Mouse (Mus musculus) neural tube, embryonic 11.5 days (tissue): ENCODE data around the gene Nlgn1. TPM values are rescaled to one million over a fixed set of nuclear protein-coding genes. Genes with fewer than 3 reads are reported as not detected.

Experiments used
- ATAC-seq: fragments of 200-750 bp; cut with Nextera tagmentation; 2 replicates; pipeline ENCODE4 v1.8.0; 2017; ENCODE audit warnings: moderate number of reproducible peaks, mild to moderate bottlenecking, moderate TSS enrichment, moderate library complexity; ENCODE audit not compliant: insufficient read depth, low FRiP score, low TSS enrichment
- DNase-seq: peaks from one replicate; pipeline ENCODE4 v3.0.0-alpha.2; 2015; ENCODE audit warnings: low spot score
- H3K27ac ChIP-seq: fragments of 300-500 bp; sonication (generic); 2 replicates; pipeline ENCODE4 v1.5.1; 2014; ENCODE audit warnings: low read depth, mild to moderate bottlenecking, low read length
- H3K27me3 ChIP-seq: fragments of 300-500 bp; sonication (generic); 2 replicates; pipeline ENCODE4 v1.6.1; 2014; ENCODE audit warnings: mild to moderate bottlenecking, low read length, mixed read lengths; ENCODE audit not compliant: control insufficient read depth, insufficient read depth
- H3K36me3 ChIP-seq: fragments of 300-500 bp; sonication (generic); 2 replicates; pipeline ENCODE4 v1.6.1; 2014; ENCODE audit warnings: mild to moderate bottlenecking, low read length, moderate library complexity, mixed read lengths; ENCODE audit not compliant: control insufficient read depth, insufficient read depth
- H3K4me1 ChIP-seq: fragments of 300-500 bp; sonication (generic); 2 replicates; pipeline ENCODE4 v1.6.1; 2014; ENCODE audit warnings: low read length, mixed read lengths; ENCODE audit not compliant: control insufficient read depth, insufficient read depth
- H3K4me2 ChIP-seq: fragments of 300-500 bp; sonication (generic); 2 replicates; pipeline ENCODE4 v1.6.1; 2014; ENCODE audit warnings: low read depth, mild to moderate bottlenecking, moderate library complexity
- H3K4me3 ChIP-seq: fragments of 300-500 bp; sonication (generic); 2 replicates; pipeline ENCODE4 v1.5.1; 2014; ENCODE audit warnings: low read depth, low read length
- H3K9ac ChIP-seq: fragments of 300-500 bp; sonication (generic); 2 replicates; pipeline ENCODE4 v1.6.1; 2014; ENCODE audit warnings: mild to moderate bottlenecking, low read length
- H3K9me3 ChIP-seq: fragments of 300-500 bp; sonication (generic); 2 replicates; pipeline ENCODE4 v1.6.1; 2016; ENCODE audit warnings: low read length; ENCODE audit not compliant: control insufficient read depth
- WGBS: fragments of 180-500 bp; shearing (Covaris S2); extraction: QIAGEN DNeasy Blood & Tissue Kit; methylation state at CpG from one replicate; pipeline ENCODE4 v1.1.7; 2014; 5-methylcytosine and 5-hydroxymethylcytosine counted together
- polyA plus RNA-seq: library from polyadenylated mRNA; unstranded; fragments of >200 nt; fragmentation: Nextera tagmentation; extraction: Ambion mirVana; gene quantifications from 2 replicates; pipeline ENCODE4 v1.2.1, GENCODE M21; 2014

Nlgn1 gene
- polyA plus RNA-seq, 1 experiment from 2014 or later: 5.1 TPM

- Histone ChIP-seq H3K9ac (no peak overlapping the region), H3K4me3 (no peak overlapping the region), H3K4me2 (no peak overlapping the region), H3K4me1 (no peaks in the 10 kb centered on the region), H3K27me3 (no peaks in the 10 kb centered on the region), H3K27ac (no peak overlapping the region), H3K36me3 (no peaks in the 10 kb centered on the region), H3K9me3 (no peaks in the 10 kb centered on the region)
- DNase-seq (no peak), ATAC-seq (no peak)
Measured at GRCm38 (mm10) chr3:25869161-25869560, 463.1 kb downstream of the Nlgn1 start.

GRCm38 (mm10) chr3:25858384-25858783 lies 473.9 kb downstream of the Nlgn1 start:
- Histone ChIP-seq H3K36me3 (no peaks in the 10 kb centered on the region), H3K27ac (no peak overlapping the region), H3K27me3 (no peaks in the 10 kb centered on the region), H3K4me1 (no peaks in the 10 kb centered on the region), H3K9ac (no peak overlapping the region), H3K9me3 (no peaks in the 10 kb centered on the region), H3K4me2 (no peak overlapping the region), H3K4me3 (no peak overlapping the region)
- DNase-seq (no peak), ATAC-seq (no peak)

DNA sequence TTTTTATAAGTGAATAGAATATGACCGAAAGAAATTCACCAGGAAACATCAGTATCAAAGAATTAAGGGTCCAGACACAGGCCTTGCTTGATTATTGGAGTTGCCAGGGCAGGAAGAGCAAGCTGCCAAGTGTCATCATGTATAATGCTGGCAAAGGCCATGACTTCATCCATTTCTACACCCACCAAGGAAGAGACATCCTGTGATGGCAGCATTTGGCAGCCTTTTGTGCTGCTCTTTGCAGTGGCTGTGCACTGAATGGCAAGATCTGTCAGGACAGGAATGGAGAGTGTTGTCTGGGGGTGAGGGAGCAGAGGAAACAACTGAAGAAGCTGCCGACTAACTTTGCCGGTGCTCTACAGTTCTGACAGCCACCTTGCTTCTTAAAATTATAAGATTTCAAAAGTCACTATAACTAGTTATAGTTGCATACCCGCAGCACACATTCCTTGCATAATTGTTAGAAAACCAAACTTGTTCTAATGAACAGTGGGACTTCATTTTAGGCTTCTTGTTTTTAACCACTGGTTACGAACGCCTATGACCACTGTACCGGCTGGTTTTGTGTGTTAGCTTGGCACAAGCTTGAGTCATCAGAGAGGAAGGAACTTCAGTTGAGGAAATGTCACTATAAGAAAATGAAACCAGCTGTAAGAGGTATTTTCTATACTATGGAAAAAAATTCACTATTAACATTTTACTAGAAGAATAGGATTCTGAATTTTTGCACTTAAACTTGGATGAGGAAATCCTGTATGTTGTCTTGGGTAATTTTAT lies 487.4 kb downstream of the Nlgn1 start:
- Histone ChIP-seq H3K4me3 (no peak overlapping the region), H3K9me3 (no peaks in the 10 kb centered on the region), H3K9ac (no peak overlapping the region), H3K27me3 (no peaks in the 10 kb centered on the region), H3K36me3 (no peaks in the 10 kb centered on the region), H3K27ac (no peak overlapping the region), H3K4me2 (no peak overlapping the region), H3K4me1 (no peaks in the 10 kb centered on the region)
- WGBS: 91% methylated on average over 7 of the region's 7 CpGs
- no peak for DNase-seq
- ATAC-seq: no peak

DNA sequence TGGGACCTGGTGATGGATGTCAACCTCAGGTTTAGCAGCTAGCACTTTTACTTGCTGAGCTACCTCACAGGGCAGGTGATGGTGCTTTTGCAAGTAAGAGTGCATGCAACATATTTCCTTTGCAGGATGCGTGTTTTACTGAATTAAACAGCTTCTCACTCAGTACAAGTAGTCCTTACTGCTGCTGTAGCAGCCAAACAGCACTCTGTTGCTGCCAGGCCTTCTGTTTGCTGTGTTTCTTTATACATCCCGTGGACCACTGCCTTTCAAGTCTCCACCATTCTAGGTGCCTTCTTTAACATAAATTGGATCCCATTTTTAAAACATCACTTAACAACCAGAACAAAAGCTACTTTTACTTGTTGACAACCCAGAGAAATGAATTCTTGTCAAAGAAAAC lies 502.0 kb downstream of the Nlgn1 start:
- no peaks in the 10 kb centered on the region for H3K9me3 ChIP-seq
- H3K4me3 ChIP-seq: no peak overlapping the region
- no peaks in the 10 kb centered on the region for H3K36me3 ChIP-seq
- WGBS: 83% methylated on average over 2 of the region's 2 CpGs
- no peak overlapping the region for H3K4me2 ChIP-seq
- H3K9ac ChIP-seq: no peak overlapping the region
- no peak for ATAC-seq
- no peak overlapping the region for H3K27ac ChIP-seq
- no peaks in the 10 kb centered on the region for H3K4me1 ChIP-seq
- no peaks in the 10 kb centered on the region for H3K27me3 ChIP-seq
- DNase-seq: no peak

- DNase-seq: no peak
- H3K27ac ChIP-seq: no peak overlapping the region
- ATAC-seq: no peak
- no peak overlapping the region for H3K4me2 ChIP-seq
- H3K9ac ChIP-seq: no peak overlapping the region
- H3K4me3 ChIP-seq: no peak overlapping the region
- 90% methylated on average over 3 of the region's 3 CpGs for WGBS
- H3K9me3 ChIP-seq: no peaks in the 10 kb centered on the region
- H3K4me1 ChIP-seq: no peaks in the 10 kb centered on the region
- H3K27me3 ChIP-seq: no peaks in the 10 kb centered on the region
- H3K36me3 ChIP-seq: no peaks in the 10 kb centered on the region
Measured at GRCm38 (mm10) chr3:25813368-25813767, 518.9 kb downstream of the Nlgn1 start.

DNA sequence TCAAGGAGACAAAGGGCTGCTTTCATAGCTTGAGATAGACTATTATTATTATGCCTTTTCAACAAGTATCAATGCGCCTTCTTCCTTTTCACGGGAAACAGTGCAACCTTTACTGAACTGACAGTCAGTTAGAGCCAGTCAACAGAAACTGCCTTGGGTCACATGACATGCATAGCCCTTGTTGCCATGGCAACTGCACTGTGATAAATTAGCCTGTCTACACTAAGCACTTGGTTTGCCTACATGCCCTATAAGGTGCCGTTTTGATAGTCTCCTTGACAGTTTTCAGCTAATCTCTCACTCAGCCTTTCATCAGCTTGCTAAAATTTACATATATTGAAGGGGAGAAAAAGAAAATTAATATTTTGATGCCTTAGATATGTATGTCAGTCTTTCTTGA lies 524.7 kb downstream of the Nlgn1 start:
- Histone ChIP-seq H3K27ac (no peak overlapping the region), H3K9ac (no peak overlapping the region), H3K9me3 (no peaks in the 10 kb centered on the region), H3K4me1 (no peaks in the 10 kb centered on the region), H3K4me2 (no peak overlapping the region), H3K4me3 (no peak overlapping the region), H3K27me3 (no peaks in the 10 kb centered on the region), H3K36me3 (no peaks in the 10 kb centered on the region)
- ATAC-seq (peak; percentile 98), DNase-seq (peak; percentile 80)
- 29% methylated on average over 3 of the region's 3 CpGs for WGBS

DNA sequence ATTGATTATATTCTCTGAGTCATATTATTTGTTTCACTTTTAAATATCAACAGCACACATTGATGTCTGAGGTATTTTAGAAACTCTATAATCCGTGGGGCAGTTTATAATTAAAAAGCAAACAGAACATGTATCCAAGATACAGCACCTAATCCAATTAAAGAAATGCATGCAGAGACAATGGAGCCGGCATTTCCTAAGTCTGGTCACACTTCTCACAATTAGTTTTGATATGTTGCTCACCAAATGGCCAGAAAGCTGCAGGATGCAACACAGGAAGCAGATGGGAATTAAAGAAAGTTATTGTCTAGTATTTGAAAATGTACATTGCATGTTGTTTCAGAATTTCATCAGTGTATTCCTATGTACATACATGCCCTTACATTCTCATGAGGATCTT lies 550.6 kb downstream of the Nlgn1 start:
- H3K27me3 ChIP-seq: no peaks in the 10 kb centered on the region
- 87% methylated on average over 2 of the region's 2 CpGs for WGBS
- no peak overlapping the region for H3K9ac ChIP-seq
- H3K9me3 ChIP-seq: no peaks in the 10 kb centered on the region
- H3K36me3 ChIP-seq: no peaks in the 10 kb centered on the region
- DNase-seq: no peak
- ATAC-seq: no peak
- no peak overlapping the region for H3K27ac ChIP-seq
- H3K4me1 ChIP-seq: no peaks in the 10 kb centered on the region
- no peak overlapping the region for H3K4me2 ChIP-seq
- no peak overlapping the region for H3K4me3 ChIP-seq

DNA sequence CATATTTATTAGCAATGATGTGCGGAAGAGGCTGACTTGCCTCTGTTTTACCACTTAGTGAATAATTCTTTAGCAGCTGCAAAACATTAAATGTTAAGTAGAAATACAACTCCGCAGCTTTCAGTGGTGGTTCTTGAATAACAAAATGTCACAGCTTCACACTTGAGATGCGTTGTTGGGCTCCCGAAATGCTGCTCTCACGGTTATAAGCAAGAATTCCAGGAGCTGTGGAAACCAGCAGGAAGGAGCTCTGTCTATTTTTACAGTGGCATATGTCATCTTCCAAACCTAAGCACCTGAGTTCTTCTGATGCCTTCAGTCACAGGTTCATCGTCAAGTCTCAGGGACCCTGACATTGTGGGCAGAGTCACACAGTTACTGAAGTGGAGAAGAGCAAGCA lies 556.8 kb downstream of the Nlgn1 start:
- no peak overlapping the region for H3K4me3 ChIP-seq
- no peaks in the 10 kb centered on the region for H3K4me1 ChIP-seq
- WGBS: 91% methylated on average over 6 of the region's 6 CpGs
- H3K9me3 ChIP-seq: no peaks in the 10 kb centered on the region
- no peaks in the 10 kb centered on the region for H3K27me3 ChIP-seq
- ATAC-seq (no peak), DNase-seq (no peak)
- no peak overlapping the region for H3K9ac ChIP-seq
- no peaks in the 10 kb centered on the region for H3K36me3 ChIP-seq
- H3K27ac ChIP-seq: no peak overlapping the region
- no peak overlapping the region for H3K4me2 ChIP-seq

DNA sequence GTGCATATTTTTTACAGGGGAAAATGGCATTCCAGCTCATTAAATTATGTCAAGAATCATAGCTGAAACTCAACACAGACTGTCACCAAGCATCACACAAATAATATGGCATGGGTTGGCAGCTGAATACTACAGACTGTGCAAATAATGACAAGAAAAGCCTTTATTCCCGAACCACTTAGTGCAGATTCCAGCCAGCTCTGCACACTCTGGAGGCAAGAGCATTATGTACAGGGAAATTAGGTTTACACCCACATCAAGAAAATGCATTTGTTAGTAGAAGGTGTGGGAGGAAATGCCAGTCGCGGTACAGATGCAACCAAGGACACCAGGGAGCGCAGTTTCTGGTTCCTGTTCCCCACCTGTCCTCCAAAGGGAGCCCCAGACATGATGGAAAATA lies 558.4 kb downstream of the Nlgn1 start:
- Histone ChIP-seq H3K9me3 (no peaks in the 10 kb centered on the region), H3K9ac (no peak overlapping the region), H3K27me3 (no peaks in the 10 kb centered on the region), H3K4me1 (no peaks in the 10 kb centered on the region), H3K36me3 (no peaks in the 10 kb centered on the region), H3K4me2 (no peak overlapping the region), H3K4me3 (no peak overlapping the region), H3K27ac (no peak overlapping the region)
- no peak for ATAC-seq
- no peak for DNase-seq
- WGBS: 71% methylated on average over 4 of the region's 4 CpGs
